Mouse (Mus musculus): ENCODE data around the gene Rnase1. TPM values are rescaled to one million over a fixed set of nuclear protein-coding genes. Genes with fewer than 3 reads are reported as not detected.

The Rnase1 gene
- total RNA-seq, 1 experiment from 2014 or later: not detected

GRCm38 (mm10) chr14:51143937-51144336 is 2.6 kb downstream of the Rnase1 start:
- no peak for ATAC-seq (ENCODE audit: extremely low read depth, insufficient number of reproducible peaks, low FRiP score, poor library complexity, severe bottlenecking)

- ATAC-seq (ENCODE audit: extremely low read depth, insufficient number of reproducible peaks, low FRiP score, poor library complexity, severe bottlenecking): no peak
Observed at GRCm38 (mm10) chr14:51143287-51143686, 3.3 kb downstream of the Rnase1 start.

DNA sequence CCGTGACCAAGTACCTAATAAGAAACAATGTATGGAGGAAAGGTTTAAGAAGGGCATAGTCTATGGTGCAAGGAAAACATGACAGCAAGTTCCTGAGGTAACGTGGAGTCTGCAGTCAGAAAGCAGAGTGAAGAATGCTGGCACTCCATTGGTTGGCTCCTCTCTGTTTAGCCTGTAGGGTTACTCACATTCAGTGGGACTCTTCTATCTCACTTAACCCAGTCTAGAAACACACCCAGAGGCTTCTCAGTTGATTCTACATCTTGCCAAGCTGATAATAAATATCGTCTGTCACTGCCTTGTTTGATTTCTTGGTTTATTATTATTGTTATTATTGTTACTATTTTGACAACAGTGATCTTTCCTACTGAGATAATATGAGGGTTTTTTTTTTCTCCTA is 4.0 kb downstream of the Rnase1 start:
- ATAC-seq (ENCODE audit: extremely low read depth, insufficient number of reproducible peaks, low FRiP score, poor library complexity, severe bottlenecking): no peak

- no peak for ATAC-seq (ENCODE audit: extremely low read depth, insufficient number of reproducible peaks, low FRiP score, poor library complexity, severe bottlenecking)
Observed at GRCm38 (mm10) chr14:51142119-51142518, 4.5 kb downstream of the Rnase1 start.

- no peak for ATAC-seq (ENCODE audit: extremely low read depth, insufficient number of reproducible peaks, low FRiP score, poor library complexity, severe bottlenecking)
Observed at GRCm38 (mm10) chr14:51140342-51140741, 6.2 kb downstream of the Rnase1 start.

GRCm38 (mm10) chr14:51132372-51132771 is 14.2 kb downstream of the Rnase1 start:
- ATAC-seq (ENCODE audit: extremely low read depth, insufficient number of reproducible peaks, low FRiP score, poor library complexity, severe bottlenecking): peak; percentile 33; the same call in 1 of the 2 replicates

- ATAC-seq (ENCODE audit: extremely low read depth, insufficient number of reproducible peaks, low FRiP score, poor library complexity, severe bottlenecking): no peak
Observed at GRCm38 (mm10) chr14:51131086-51131815, 15.3 kb downstream of the Rnase1 start.

GRCm38 (mm10) chr14:51130315-51130940 is 16.2 kb downstream of the Rnase1 start:
- no peak for ATAC-seq (ENCODE audit: extremely low read depth, insufficient number of reproducible peaks, low FRiP score, poor library complexity, severe bottlenecking)

GRCm38 (mm10) chr14:51129624-51129975 is 17.0 kb downstream of the Rnase1 start:
- no peak for ATAC-seq (ENCODE audit: extremely low read depth, insufficient number of reproducible peaks, low FRiP score, poor library complexity, severe bottlenecking)

- ATAC-seq (ENCODE audit: extremely low read depth, insufficient number of reproducible peaks, low FRiP score, poor library complexity, severe bottlenecking): peak; percentile 90
Observed at GRCm38 (mm10) chr14:51128775-51129623, 17.6 kb downstream of the Rnase1 start.

DNA sequence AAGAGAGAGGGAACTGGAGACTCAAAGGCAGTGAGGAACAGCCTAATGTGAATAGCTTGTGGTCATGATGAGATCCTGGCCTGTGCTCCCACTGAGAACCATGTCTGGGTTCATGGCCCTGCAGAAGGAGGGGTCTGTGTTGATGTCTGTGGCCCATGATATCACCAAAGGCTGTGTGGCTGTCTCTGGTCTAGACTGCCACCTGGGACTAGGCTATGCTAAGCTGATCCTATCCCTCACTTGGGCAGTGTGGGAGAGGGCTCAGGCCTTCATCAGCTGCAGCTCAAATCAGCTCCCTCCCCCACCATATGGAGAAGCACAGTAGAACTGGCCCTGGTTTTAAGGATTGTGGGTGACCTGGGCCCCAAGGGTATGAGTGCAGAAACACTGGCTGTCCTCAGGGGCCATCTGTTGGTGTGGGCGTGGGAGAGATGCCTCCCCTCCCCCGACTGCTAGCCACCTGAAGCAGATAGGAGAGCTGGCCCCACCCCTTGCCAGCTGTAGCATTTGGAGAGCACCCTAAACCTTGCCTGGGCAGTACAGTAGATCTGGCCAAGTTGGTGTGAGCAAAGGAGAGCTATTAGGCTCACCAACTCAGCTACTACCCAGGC is 18.8 kb downstream of the Rnase1 start:
- ATAC-seq (ENCODE audit: extremely low read depth, insufficient number of reproducible peaks, low FRiP score, poor library complexity, severe bottlenecking): peak; percentile 15; the same call in 1 of the 2 replicates

GRCm38 (mm10) chr14:51125684-51126083 is 20.9 kb downstream of the Rnase1 start:
- no peak for ATAC-seq (ENCODE audit: extremely low read depth, insufficient number of reproducible peaks, low FRiP score, poor library complexity, severe bottlenecking)

- no peak for ATAC-seq (ENCODE audit: extremely low read depth, insufficient number of reproducible peaks, low FRiP score, poor library complexity, severe bottlenecking)
Observed at GRCm38 (mm10) chr14:51113916-51114560, 32.5 kb downstream of the Rnase1 start, which contains the start of gene Eddm3b. Eddm3b (plus strand) TSS chr14:51114426.

DNA sequence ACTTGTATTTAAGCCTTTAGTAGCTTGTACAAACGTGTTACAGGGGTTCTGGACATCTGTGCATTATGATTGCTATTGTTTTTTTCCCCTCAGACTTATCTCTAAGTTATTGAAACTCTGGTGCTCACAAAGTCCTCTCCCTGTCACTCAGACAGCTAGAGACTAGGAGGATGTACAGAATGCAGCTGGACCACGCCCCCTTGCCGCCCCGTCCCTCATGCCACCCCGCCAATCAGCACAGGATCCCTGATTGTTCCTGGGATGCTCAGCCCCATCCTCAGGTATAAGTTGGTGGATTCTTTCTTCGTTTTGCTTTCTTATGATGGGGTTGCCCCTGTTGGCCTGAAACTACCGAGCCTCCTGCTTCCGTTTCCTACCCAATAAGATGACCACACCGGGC is 33.1 kb downstream of the Rnase1 start:
- no peak for ATAC-seq (ENCODE audit: extremely low read depth, insufficient number of reproducible peaks, low FRiP score, poor library complexity, severe bottlenecking)

GRCm38 (mm10) chr14:51111966-51112365 is 34.6 kb downstream of the Rnase1 start:
- ATAC-seq (ENCODE audit: extremely low read depth, insufficient number of reproducible peaks, low FRiP score, poor library complexity, severe bottlenecking): no peak

- ATAC-seq (ENCODE audit: extremely low read depth, insufficient number of reproducible peaks, low FRiP score, poor library complexity, severe bottlenecking): no peak
Observed at GRCm38 (mm10) chr14:51106449-51106967, 40.1 kb downstream of the Rnase1 start.

DNA sequence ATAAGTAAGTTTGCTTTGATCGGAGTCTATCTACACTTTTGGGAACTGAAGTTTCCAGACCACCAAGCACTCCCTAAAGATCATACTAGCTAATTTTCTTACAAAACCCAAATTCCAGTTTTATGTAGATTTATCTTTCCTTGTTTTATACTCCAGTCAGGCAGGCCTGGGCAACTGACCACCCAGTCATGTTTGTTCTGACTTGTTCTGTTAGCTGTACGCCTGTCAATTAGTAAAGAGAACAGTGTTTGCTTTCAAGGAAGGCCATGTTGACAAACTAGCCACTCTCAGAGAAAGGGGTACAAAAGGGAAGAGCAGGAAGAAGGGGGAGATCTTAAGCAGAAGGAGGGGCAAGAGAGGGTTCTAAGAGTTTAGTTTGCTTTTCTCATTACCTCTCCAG is 42.2 kb downstream of the Rnase1 start:
- no peak for ATAC-seq (ENCODE audit: extremely low read depth, insufficient number of reproducible peaks, low FRiP score, poor library complexity, severe bottlenecking)

DNA sequence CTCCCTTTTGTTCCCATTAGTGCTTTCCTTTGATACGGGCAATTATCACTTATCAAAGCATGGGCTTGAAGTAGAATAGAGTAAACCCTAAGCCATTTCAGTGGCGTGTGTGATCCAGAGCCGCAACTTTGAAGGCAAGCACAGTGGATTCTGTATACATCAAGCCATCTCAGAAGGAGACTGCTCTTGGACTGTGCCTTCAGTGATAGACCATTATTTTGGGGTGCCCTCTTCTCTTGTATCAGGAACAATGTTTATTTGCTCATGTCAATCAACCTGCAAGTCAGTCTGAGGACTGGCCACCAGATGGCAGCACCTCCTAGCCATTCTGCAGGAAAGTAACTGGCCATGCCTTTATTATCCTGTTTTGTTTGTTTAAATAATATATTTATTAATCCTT is 43.4 kb downstream of the Rnase1 start:
- peak; percentile 79 for ATAC-seq (ENCODE audit: extremely low read depth, insufficient number of reproducible peaks, low FRiP score, poor library complexity, severe bottlenecking)

GRCm38 (mm10) chr14:51101284-51101683 is 45.3 kb downstream of the Rnase1 start:
- ATAC-seq (ENCODE audit: extremely low read depth, insufficient number of reproducible peaks, low FRiP score, poor library complexity, severe bottlenecking): no peak

Measured in neutrophil, adult 5-6 weeks (primary cell).